Mouse (Mus musculus): ENCODE measurements around the gene Il9r. TPM values are rescaled to one million over a fixed set of nuclear protein-coding genes. Genes with fewer than 3 reads are reported as not detected.

Il9r gene
- polyA plus RNA-seq, 1 experiment from 2014 or later: 0.05 TPM

DNA sequence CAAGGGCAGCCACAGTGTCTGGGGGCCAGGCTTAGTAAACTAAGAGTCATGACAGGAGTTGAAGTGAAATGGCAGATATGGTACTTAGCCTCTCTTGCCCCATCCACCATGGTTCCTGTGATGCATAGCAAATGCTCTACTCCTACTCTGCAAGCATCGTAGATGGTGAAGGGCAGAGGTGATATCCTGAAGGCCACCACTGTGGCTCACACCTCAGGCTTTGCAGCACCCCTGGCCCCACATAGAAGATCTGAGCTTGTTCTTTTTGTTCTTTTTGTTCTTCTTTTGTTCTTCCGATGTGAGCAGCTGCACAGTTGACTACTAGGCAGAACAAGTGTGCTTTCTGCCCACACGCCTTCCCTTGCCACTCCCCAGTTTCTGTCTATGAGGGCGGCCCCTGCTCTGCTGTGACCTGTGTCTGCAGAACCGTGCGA lies 60.5 kb downstream of the Il9r start:
- H3K4me3 ChIP-seq (ENCODE audit: low read depth, low read length): no peak overlapping the region
- no peak overlapping the region for H3K9ac ChIP-seq (replicated peaks)
- H3K27ac ChIP-seq (ENCODE audit: low read depth): no peak overlapping the region
- H3K27me3 ChIP-seq (ENCODE audit: insufficient read depth, low read length): no peaks in the 10 kb centered on the region
- no peak for TF ChIP-seq CTCF (IDR thresholded peaks at IDR 0.05; ENCODE audit: low read depth)
- TF ChIP-seq EP300 (IDR thresholded peaks at IDR 0.05; ENCODE audit: low read depth): no peak
- H3K36me3 ChIP-seq (replicated peaks; ENCODE audit: insufficient read depth, low read length): no peaks in the 10 kb centered on the region
- H3K4me2 ChIP-seq (ENCODE audit: low read depth, low read length): no peak overlapping the region
- no peaks in the 10 kb centered on the region for H3K4me1 ChIP-seq (ENCODE audit: insufficient read depth)
- no peaks in the 10 kb centered on the region for H3K9me3 ChIP-seq (ENCODE audit: low read length)
- DNase-seq (no peak), ATAC-seq (no peak)
- WGBS (ENCODE audit: insufficient replicate concordance): 58% methylated on average over 6 of the region's 6 CpGs

DNA sequence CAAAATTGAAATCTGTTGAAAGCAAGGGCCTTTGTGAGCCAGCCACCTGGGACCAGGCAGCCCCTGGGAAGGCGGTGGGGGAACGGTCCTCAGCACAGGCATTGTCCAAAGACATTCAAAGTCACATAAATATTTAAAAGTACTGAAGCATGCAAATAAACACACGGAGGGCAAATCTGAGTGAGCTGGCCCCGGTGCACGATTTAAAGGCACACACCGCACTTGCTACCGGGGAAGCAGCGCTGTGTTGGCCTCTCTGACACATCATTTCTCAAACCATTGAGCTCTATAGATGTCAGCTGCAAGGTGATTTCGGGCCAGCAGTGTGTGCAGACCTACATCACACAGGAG lies 61.5 kb downstream of the Il9r start:
- TF ChIP-seq EP300 (IDR thresholded peaks at IDR 0.05; ENCODE audit: low read depth) (no peak), CTCF (IDR thresholded peaks at IDR 0.05; ENCODE audit: low read depth) (no peak)
- no peak overlapping the region for H3K9ac ChIP-seq (replicated peaks)
- no peaks in the 10 kb centered on the region for H3K27me3 ChIP-seq (ENCODE audit: insufficient read depth, low read length)
- no peak overlapping the region for H3K4me3 ChIP-seq (ENCODE audit: low read depth, low read length)
- 59% methylated on average over 9 of the region's 9 CpGs for WGBS (ENCODE audit: insufficient replicate concordance)
- no peak overlapping the region for H3K27ac ChIP-seq (ENCODE audit: low read depth)
- H3K4me2 ChIP-seq (ENCODE audit: low read depth, low read length): peak overlapping the region; percentile 31
- no peaks in the 10 kb centered on the region for H3K36me3 ChIP-seq (replicated peaks; ENCODE audit: insufficient read depth, low read length)
- no peaks in the 10 kb centered on the region for H3K9me3 ChIP-seq (ENCODE audit: low read length)
- peak; percentile 62; the same call in 1 of the 2 replicates for ATAC-seq
- no peaks in the 10 kb centered on the region for H3K4me1 ChIP-seq (ENCODE audit: insufficient read depth)
- DNase-seq: no peak

GRCm38 (mm10) chr11:32137719-32138613 lies 62.1 kb downstream of the Il9r start:
- TF ChIP-seq EP300 (IDR thresholded peaks at IDR 0.05; ENCODE audit: low read depth) (no peak), CTCF (IDR thresholded peaks at IDR 0.05; ENCODE audit: low read depth) (no peak)
- Histone ChIP-seq H3K9me3 (ENCODE audit: low read length) (no peaks in the 10 kb centered on the region), H3K4me3 (ENCODE audit: low read depth, low read length) (no peak overlapping the region), H3K4me1 (ENCODE audit: insufficient read depth) (no peaks in the 10 kb centered on the region), H3K9ac (replicated peaks) (no peak overlapping the region), H3K27me3 (ENCODE audit: insufficient read depth, low read length) (no peaks in the 10 kb centered on the region), H3K36me3 (replicated peaks; ENCODE audit: insufficient read depth, low read length) (no peaks in the 10 kb centered on the region), H3K27ac (ENCODE audit: low read depth) (no peak overlapping the region), H3K4me2 (ENCODE audit: low read depth, low read length) (peak overlapping the region; percentile 31)
- DNase-seq (no peak), ATAC-seq (peak; percentile 85)
- WGBS (ENCODE audit: insufficient replicate concordance): 25% methylated on average over 15 of the region's 15 CpGs

Other genes with a start within 250 kb of the Il9r start
- gene 4930524B15Rik, start 234.7 kb downstream of the Il9r start, polyA plus RNA-seq (2015; fragmentation: Nextera tagmentation; extraction: Ambion mirVana): not detected in 2 replicates
- gene Nsg2, start 199.8 kb downstream of the Il9r start, polyA plus RNA-seq (2015; fragmentation: Nextera tagmentation; extraction: Ambion mirVana): 0.06 TPM in 1 of 2 replicates, not detected in the other
- gene Snrnp25, start 5.1 kb upstream of the Il9r start, polyA plus RNA-seq (2015; fragmentation: Nextera tagmentation; extraction: Ambion mirVana): 30.1 and 32.9 TPM in 2 replicates
- 4.8 and 6.4 TPM in 2 replicates for gene Rhbdf1, start 22.0 kb upstream of the Il9r start, polyA plus RNA-seq (2015; fragmentation: Nextera tagmentation; extraction: Ambion mirVana)
- 13.5 and 14.2 TPM in 2 replicates for gene Mpg, start 26.2 kb upstream of the Il9r start, polyA plus RNA-seq (2015; fragmentation: Nextera tagmentation; extraction: Ambion mirVana)
- gene Nprl3, start 67.4 kb upstream of the Il9r start, polyA plus RNA-seq (2015; fragmentation: Nextera tagmentation; extraction: Ambion mirVana): 22.8 and 26.2 TPM in 2 replicates
- gene Hba-x, start 76.1 kb upstream of the Il9r start, polyA plus RNA-seq (2015; fragmentation: Nextera tagmentation; extraction: Ambion mirVana): 5.6 and 6.3 TPM in 2 replicates
- 32,136 and 32,798 TPM in 2 replicates for gene Hba-a1, start 83.2 kb upstream of the Il9r start, polyA plus RNA-seq (2015; fragmentation: Nextera tagmentation; extraction: Ambion mirVana)
- gene Hbq1b, start 86.7 kb upstream of the Il9r start, polyA plus RNA-seq (2015; fragmentation: Nextera tagmentation; extraction: Ambion mirVana): 70.9 and 75.1 TPM in 2 replicates
- 64,656 and 66,091 TPM in 2 replicates for gene Hba-a2, start 96.2 kb upstream of the Il9r start, polyA plus RNA-seq (2015; fragmentation: Nextera tagmentation; extraction: Ambion mirVana)
- 3.0 and 4.4 TPM in 2 replicates for gene Hbq1a, start 99.8 kb upstream of the Il9r start, polyA plus RNA-seq (2015; fragmentation: Nextera tagmentation; extraction: Ambion mirVana)
- 0.49 and 0.79 TPM in 2 replicates for gene Sh3pxd2b, start 147.5 kb upstream of the Il9r start, polyA plus RNA-seq (2015; fragmentation: Nextera tagmentation; extraction: Ambion mirVana)

All from liver, postnatal 0 days (tissue).